Mouse (Mus musculus): ENCODE measurements at regions not wholly inside any gene's neighbourhood (a gene's known extent, or its start where the extent isn't known, plus 50 kb on each side); places are given as distances from the start of the nearest gene placed in this dataset.

DNA sequence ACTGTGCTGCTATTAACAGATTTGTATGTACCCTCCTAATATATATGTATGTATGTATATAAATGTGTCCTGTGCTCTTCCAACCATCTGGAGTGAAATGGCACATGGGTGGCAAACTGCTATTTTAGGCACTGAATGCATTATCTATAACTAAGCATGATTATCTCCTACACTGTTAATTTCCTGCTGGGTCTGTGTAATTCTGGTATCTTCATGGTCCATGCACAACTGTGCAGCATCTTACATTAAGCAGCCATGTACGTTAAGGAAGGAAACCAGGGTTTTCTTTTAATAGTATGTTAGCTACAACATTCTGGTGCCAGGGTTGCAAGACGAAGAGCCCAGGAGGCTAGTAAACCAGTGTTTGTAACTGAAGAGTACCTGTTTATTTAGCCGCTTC is 521.3 kb downstream of the Efnb2 start:
- TF ChIP-seq EP300 (IDR thresholded peaks at IDR 0.05; ENCODE audit: low read depth) (no peak), CTCF (IDR thresholded peaks at IDR 0.05; ENCODE audit: low read depth) (no peak)

Measured in liver, embryonic 14.5 days (tissue).